Mouse (Mus musculus) urinary bladder, adult 2 months (tissue): ENCODE measurements around the gene Sbf1. TPM values are rescaled to one million over a fixed set of nuclear protein-coding genes. Genes with fewer than 3 reads are reported as not detected.

Experiments
- DNase-seq: peaks from one replicate; pipeline ENCODE4 v3.0.0; 2022; ENCODE audit warnings: low spot score
- polyA plus RNA-seq: library from polyadenylated mRNA; depleted of rRNA; stranded (reverse); fragments of >200 nt; gene quantifications from 2 replicates; pipeline ENCODE4 v1.2.3, GENCODE M21; 2012

Sbf1 gene
- polyA plus RNA-seq, 1 experiment: 85.7 TPM

- no peak for DNase-seq
These were observed 6.2 kb upstream of the Sbf1 start for GRCm38 (mm10) chr15:89321264-89321663.

- no peak for DNase-seq
These were observed 1.0 kb upstream of the Sbf1 start for GRCm38 (mm10) chr15:89316146-89316545.

- no peak for DNase-seq
These were observed 461 bp downstream of the Sbf1 start for GRCm38 (mm10) chr15:89314511-89315189.

GRCm38 (mm10) chr15:89314107-89314506 lies 1.0 kb downstream of the Sbf1 start:
- no peak for DNase-seq

GRCm38 (mm10) chr15:89313359-89313758 lies 1.8 kb downstream of the Sbf1 start:
- no peak for DNase-seq

GRCm38 (mm10) chr15:89309962-89310498 lies 5.1 kb downstream of the Sbf1 start:
- no peak for DNase-seq

- DNase-seq: no peak
These were observed 6.5 kb downstream of the Sbf1 start for GRCm38 (mm10) chr15:89308406-89309139.

GRCm38 (mm10) chr15:89307461-89307860 lies 7.7 kb downstream of the Sbf1 start:
- no peak for DNase-seq

GRCm38 (mm10) chr15:89305966-89306365 lies 9.1 kb downstream of the Sbf1 start:
- no peak for DNase-seq

GRCm38 (mm10) chr15:89300600-89300999 lies 14.5 kb downstream of the Sbf1 start:
- DNase-seq: no peak

- DNase-seq: no peak
These were observed 14.9 kb downstream of the Sbf1 start for GRCm38 (mm10) chr15:89300180-89300579.

GRCm38 (mm10) chr15:89297695-89298094 lies 17.4 kb downstream of the Sbf1 start:
- no peak for DNase-seq

- no peak for DNase-seq
These were observed 18.6 kb downstream of the Sbf1 start for GRCm38 (mm10) chr15:89296465-89296864.

GRCm38 (mm10) chr15:89295580-89296165 lies 19.4 kb downstream of the Sbf1 start:
- DNase-seq: no peak

- DNase-seq: no peak
These were observed 21.3 kb downstream of the Sbf1 start for GRCm38 (mm10) chr15:89293778-89294177.

- no peak for DNase-seq
These were observed 22.3 kb downstream of the Sbf1 start for GRCm38 (mm10) chr15:89292795-89293194.

GRCm38 (mm10) chr15:89291521-89291920 lies 23.6 kb downstream of the Sbf1 start:
- DNase-seq: no peak

GRCm38 (mm10) chr15:89289455-89289854 lies 25.7 kb downstream of the Sbf1 start:
- DNase-seq: no peak

GRCm38 (mm10) chr15:89288227-89288767 lies 26.8 kb downstream of the Sbf1 start:
- no peak for DNase-seq

- DNase-seq: no peak
These were observed 28.5 kb downstream of the Sbf1 start for GRCm38 (mm10) chr15:89286582-89286981.

GRCm38 (mm10) chr15:89286114-89286513 lies 29.0 kb downstream of the Sbf1 start:
- no peak for DNase-seq

GRCm38 (mm10) chr15:89285478-89285877 lies 29.6 kb downstream of the Sbf1 start:
- no peak for DNase-seq
